25 mouse cellular contexts compared by ENCODE assay signal in genomic region chr13:15054705-15055104, GRCm38 (mm10).
"Had no signal": no experiment of that assay in that cellular context is flagged by ENCODE, and none has a peak within 500 bp of the region (broad histone marks: within the 10 kb centered on the region; RNA-seq: fewer than 3 reads in every experiment).

No protein-coding gene starts in this region.

- H3K4me2 ChIP-seq: heart, embryonic 11.5 days; heart, embryonic 13.5 days; heart, embryonic 15.5 days; hindbrain, embryonic 13.5 days; hindbrain, embryonic 15.5 days; kidney, embryonic 15.5 days; limb, embryonic 12.5 days; liver, embryonic 11.5 days; liver, embryonic 13.5 days had no signal

- H3K27ac ChIP-seq: heart, adult 2 months; heart, embryonic 13.5 days; heart, embryonic 15.5 days; hindbrain, embryonic 13.5 days; hindbrain, embryonic 15.5 days; hindbrain, postnatal 0 days; kidney, embryonic 15.5 days; kidney, postnatal 0 days; left cerebral cortex, adult 2 months; limb, embryonic 10.5 days; limb, embryonic 12.5 days; liver, embryonic 13.5 days had no signal

- H3K9ac ChIP-seq: heart, embryonic 13.5 days; heart, embryonic 15.5 days; hindbrain, embryonic 13.5 days; hindbrain, embryonic 15.5 days; kidney, embryonic 15.5 days; limb, embryonic 12.5 days; liver, embryonic 13.5 days had no signal

- H3K4me1 ChIP-seq: heart, embryonic 13.5 days; heart, embryonic 15.5 days; hindbrain, embryonic 13.5 days; hindbrain, embryonic 15.5 days; kidney, embryonic 15.5 days; liver, embryonic 13.5 days had no signal

- H3K27me3 ChIP-seq: heart, embryonic 13.5 days; heart, embryonic 15.5 days; hindbrain, embryonic 13.5 days; hindbrain, embryonic 15.5 days; kidney, embryonic 15.5 days; limb, embryonic 12.5 days; liver, embryonic 13.5 days had no signal

- ATAC-seq: hindbrain, postnatal 0 days had no signal

- DNase-seq: gastrocnemius, postnatal 14 days; gastrocnemius, postnatal 36 days; heart, adult 11 months; heart, adult 2 months; heart, postnatal 14 days; heart, postnatal 36 days; kidney, adult 11 months; kidney, adult 2 months; kidney, adult 9 months; kidney, postnatal 14 days; kidney, postnatal 36 days; liver; liver, embryonic 13.5 days had no signal

- H3K36me3 ChIP-seq: heart, embryonic 13.5 days; heart, embryonic 15.5 days; hindbrain, embryonic 13.5 days; hindbrain, embryonic 15.5 days; kidney, embryonic 15.5 days; limb, embryonic 10.5 days; limb, embryonic 12.5 days; liver, embryonic 13.5 days had no signal

- H3K4me3 ChIP-seq: heart, adult 2 months; heart, embryonic 13.5 days; heart, embryonic 15.5 days; hindbrain, embryonic 13.5 days; hindbrain, embryonic 15.5 days; kidney, embryonic 15.5 days; left cerebral cortex, adult 2 months; limb, embryonic 10.5 days; limb, embryonic 12.5 days; liver, embryonic 13.5 days had no signal

- H3K9me3 ChIP-seq: heart, embryonic 13.5 days; heart, embryonic 15.5 days; hindbrain, embryonic 13.5 days; hindbrain, embryonic 15.5 days; kidney, embryonic 15.5 days; limb, embryonic 10.5 days; limb, embryonic 12.5 days; liver, embryonic 13.5 days had no signal
